Mouse (Mus musculus) stomach, postnatal 0 days (tissue): ENCODE results near the gene Hs3st3b1.

Experiments used
- CTCF ChIP-seq: IDR thresholded peaks from 2 replicates; pipeline ENCODE4 v1.5.1; 2016; ENCODE audit warnings: antibody characterized with exemption, low read depth, mild to moderate bottlenecking, moderate library complexity
- EP300 ChIP-seq: optimal IDR thresholded peaks from 2 replicates; pipeline ENCODE3; 2016; ENCODE audit warnings: antibody characterized with exemption

- TF ChIP-seq EP300, result no peak
- no peak for TF ChIP-seq CTCF
These were observed 15.3 kb downstream of the Hs3st3b1 start for GRCm38 (mm10) chr11:63906552-63907353.
